Mouse (Mus musculus) ES-Bruce4 (cell line): ENCODE data around the gene Exosc6.

ENCODE experiments used
- CTCF ChIP-seq: IDR thresholded peaks from one replicate; pipeline ENCODE4 v1.8.1; 2011; ENCODE audit warnings: low read depth, low read length
- EP300 ChIP-seq: IDR thresholded peaks from 2 replicates; pipeline ENCODE4 v1.6.1; 2011; ENCODE audit warnings: low read depth, low read length; ENCODE audit not compliant: insufficient read depth
- POLR2A ChIP-seq: IDR thresholded peaks from one replicate; pipeline ENCODE4 v1.8.1; 2011; ENCODE audit warnings: low read length; ENCODE audit not compliant: insufficient read depth

GRCm38 (mm10) chr8:111091706-111092105, 35.6 kb downstream of the Exosc6 start:
- TF ChIP-seq POLR2A (no peak), CTCF (no peak), EP300 (no peak)
